Mouse (Mus musculus) ES-E14 (cell line): ENCODE data around the gene Ube4b.

ENCODE experiments used
- CHD2 ChIP-seq: IDR thresholded peaks from 2 replicates; pipeline ENCODE4 v1.6.1; 2014; ENCODE audit warnings: mild to moderate bottlenecking, low read depth, low read length, inconsistent platforms
- ZC3H11A ChIP-seq: IDR thresholded peaks from 2 replicates; pipeline ENCODE4 v1.6.1; 2012; ENCODE audit warnings: low read depth, mild to moderate bottlenecking, inconsistent platforms, low read length, borderline replicate concordance

DNA sequence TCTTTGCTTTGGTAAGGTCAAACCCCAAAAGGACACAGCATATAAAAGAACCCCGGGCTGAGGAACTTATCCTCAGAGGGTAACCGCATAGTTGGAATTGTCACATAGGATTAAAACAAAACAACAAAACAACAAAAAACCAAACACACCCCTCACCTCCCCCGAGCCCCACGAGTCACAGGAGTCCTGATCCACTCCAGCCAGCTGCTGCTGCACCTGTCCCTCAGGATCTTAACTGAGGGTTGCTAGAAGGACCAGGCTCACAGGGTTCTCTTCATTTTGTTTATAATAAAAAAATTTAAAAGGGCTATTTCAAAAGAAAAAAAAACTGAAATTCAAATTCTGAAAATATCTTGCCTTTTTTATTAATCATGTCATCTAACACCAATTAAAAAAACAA is 97.8 kb downstream of the Ube4b start:
- TF ChIP-seq ZC3H11A (no peak), CHD2 (no peak)
